Mouse (Mus musculus) layer of hippocampus, postnatal 14 days (tissue): ENCODE results near the gene Olfr348. TPM values are rescaled to one million over a fixed set of nuclear protein-coding genes. Genes with fewer than 3 reads are reported as not detected.

Experiments used
- DNase-seq, 2 experiments: peaks; one replicate each; pipeline ENCODE4 v3.0.0; 2021 to 2022; ENCODE audit warnings: low spot score in 2 of 2, mixed read lengths in 1 of 2
- long read RNA-seq, 2 experiments: library from polyadenylated mRNA; stranded (forward); transcript quantifications; one replicate each; pipeline ENCODE4 v2.0.0; 2021
- total RNA-seq, 2 experiments: library from RNA; stranded (reverse); gene quantifications; 2 replicates each; pipeline ENCODE4 v1.2.3; 2021

The Olfr348 gene
- total RNA-seq = not detected
- long read RNA-seq, experiment 1 = 0 reads
- long read RNA-seq, experiment 2 = 0 reads

DNA sequence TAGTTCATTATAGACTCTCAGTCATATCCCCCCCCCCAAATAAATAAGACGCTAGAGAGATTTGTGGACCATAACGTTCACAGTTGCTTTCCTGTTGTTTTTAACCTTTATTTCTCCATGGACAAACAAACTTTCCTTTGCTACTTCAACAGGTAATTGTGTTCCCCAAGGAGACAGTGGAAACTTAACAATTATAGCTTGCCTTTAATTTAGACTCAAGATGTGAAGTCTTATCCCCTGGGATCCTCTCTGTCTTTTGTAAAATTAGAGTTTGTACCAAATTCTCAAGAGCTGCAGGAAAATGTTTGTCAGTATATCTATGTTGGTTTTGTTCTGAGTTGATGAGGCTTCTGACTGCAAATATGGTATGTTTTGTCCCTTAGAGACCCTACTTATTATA lies at the start of gene Olfr348:
Gene Olfr348 (plus strand): TSS at position 301 of the 400 bp plus-strand sequence.
- DNase-seq = no peak

DNA sequence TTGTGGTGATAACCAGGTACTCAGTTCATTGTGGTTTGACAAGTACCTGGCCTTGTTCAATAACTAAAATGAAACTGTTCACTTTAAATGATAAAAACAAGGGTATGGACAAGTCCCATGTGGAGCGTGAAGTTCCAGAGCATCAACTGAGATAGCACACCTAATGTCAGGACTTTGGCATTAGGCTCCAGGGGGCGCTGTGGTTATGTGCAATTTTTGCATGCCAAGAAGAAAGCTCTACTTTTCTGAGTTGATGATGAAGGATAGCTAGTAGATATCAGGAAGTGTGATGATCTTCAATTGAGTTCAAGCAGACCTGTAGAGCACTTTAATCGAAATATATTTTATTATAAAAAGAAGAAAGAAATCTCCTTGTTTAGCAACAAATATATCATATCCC lies 47.9 kb upstream of the Olfr348 start:
- DNase-seq = no peak

DNA sequence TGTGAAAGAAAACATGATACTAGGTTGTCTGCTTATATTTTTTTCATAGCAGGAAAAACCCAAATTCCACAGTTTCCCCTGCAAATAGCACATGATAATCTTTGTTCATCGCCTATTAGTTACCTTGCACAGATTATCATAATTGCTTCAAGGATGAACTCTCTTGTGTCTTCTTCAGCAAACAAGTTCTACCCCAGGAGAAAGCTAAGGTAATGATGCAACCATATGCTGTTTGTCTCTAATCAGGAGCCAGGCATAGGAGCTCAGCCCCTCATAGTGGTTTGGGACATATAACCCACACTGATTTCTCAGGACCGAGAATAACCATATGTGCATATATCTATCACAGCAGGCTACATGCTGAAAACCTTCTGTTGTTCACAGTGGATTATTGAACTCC lies 6.2 kb downstream of the Olfr348 start, which contains the start of gene Olfr50:
Gene Olfr50 (plus strand): TSS at position 301 of the 400 bp plus-strand sequence.
- DNase-seq = no peak

DNA sequence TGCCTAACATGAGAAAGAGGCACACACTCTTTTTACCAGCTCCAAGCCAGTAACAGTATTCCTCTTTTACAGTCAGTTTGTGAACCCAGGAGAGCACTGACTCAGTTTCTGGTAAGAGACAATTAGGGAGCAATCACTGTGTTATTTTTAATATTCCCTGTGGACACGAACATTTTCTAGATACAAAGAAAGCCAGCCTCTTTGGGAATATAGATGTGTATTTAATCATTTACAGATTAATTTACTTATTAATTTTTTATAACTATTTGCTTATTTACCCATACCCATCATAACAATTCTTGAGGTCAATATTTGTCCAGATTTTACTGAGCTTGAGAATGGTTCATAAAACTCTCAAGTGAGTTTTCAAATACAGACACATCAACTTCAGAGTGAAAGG lies 32.9 kb downstream of the Olfr348 start, which contains the start of gene Olfr3:
Gene Olfr3 (minus strand): TSS at position 101 of the 400 bp plus-strand sequence.
- DNase-seq = no peak

Other genes starting within 250 kb of the Olfr348 start
- under 1 TPM; 0.05 to 0.07 TPM for gene Olfr344, start 217.6 kb upstream of the Olfr348 start, total RNA-seq
- gene Olfr345, start 144.2 kb upstream of the Olfr348 start, total RNA-seq = not detected
- not detected for gene Olfr346, start 98.5 kb upstream of the Olfr348 start, total RNA-seq
- not detected for gene Olfr347, start 52.4 kb upstream of the Olfr348 start, total RNA-seq
- gene Olfr50, start 6.3 kb downstream of the Olfr348 start, total RNA-seq = not detected
- gene Olfr3, start 32.8 kb downstream of the Olfr348 start, total RNA-seq = not detected
- not detected for gene Olfr350, start 62.0 kb downstream of the Olfr348 start, total RNA-seq
- gene Olfr351, start 78.4 kb downstream of the Olfr348 start, total RNA-seq = under 1 TPM; 0.12 TPM
- not detected for gene Olfr352, start 84.2 kb downstream of the Olfr348 start, total RNA-seq
- gene Olfr353, start 108.7 kb downstream of the Olfr348 start, total RNA-seq = not detected
- gene Olfr354, start 121.4 kb downstream of the Olfr348 start, total RNA-seq = not detected
- gene Olfr355, start 144.6 kb downstream of the Olfr348 start, total RNA-seq = not detected
- gene Olfr356, start 152.8 kb downstream of the Olfr348 start, total RNA-seq = not detected
- not detected for gene Olfr357, start 209.6 kb downstream of the Olfr348 start, total RNA-seq
- gene Olfr358, start 225.1 kb downstream of the Olfr348 start, total RNA-seq = not detected